Mouse (Mus musculus) liver, embryonic 14.5 days (tissue): Measurements from ENCODE around the gene Auts2.

Experiments used
- CTCF ChIP-seq: IDR thresholded peaks from 2 replicates; pipeline ENCODE4 v1.5.1; 2016; ENCODE audit warnings: antibody characterized with exemption, low read depth, control low read depth
- EP300 ChIP-seq: IDR thresholded peaks from 2 replicates; pipeline ENCODE4 v1.6.1; 2016; ENCODE audit warnings: antibody characterized with exemption, low read depth

GRCm38 (mm10) chr5:131517677-131518076 lies 1025.5 kb downstream of the Auts2 start:
- TF ChIP-seq CTCF, result no peak
- TF ChIP-seq EP300, result no peak
